Mouse (Mus musculus): ENCODE measurements around the gene Cdc37. TPM values are rescaled to one million over a fixed set of nuclear protein-coding genes. Genes with fewer than 3 reads are reported as not detected.

Gene Cdc37
- polyA plus RNA-seq, 1 experiment, result 65.5 TPM

DNA sequence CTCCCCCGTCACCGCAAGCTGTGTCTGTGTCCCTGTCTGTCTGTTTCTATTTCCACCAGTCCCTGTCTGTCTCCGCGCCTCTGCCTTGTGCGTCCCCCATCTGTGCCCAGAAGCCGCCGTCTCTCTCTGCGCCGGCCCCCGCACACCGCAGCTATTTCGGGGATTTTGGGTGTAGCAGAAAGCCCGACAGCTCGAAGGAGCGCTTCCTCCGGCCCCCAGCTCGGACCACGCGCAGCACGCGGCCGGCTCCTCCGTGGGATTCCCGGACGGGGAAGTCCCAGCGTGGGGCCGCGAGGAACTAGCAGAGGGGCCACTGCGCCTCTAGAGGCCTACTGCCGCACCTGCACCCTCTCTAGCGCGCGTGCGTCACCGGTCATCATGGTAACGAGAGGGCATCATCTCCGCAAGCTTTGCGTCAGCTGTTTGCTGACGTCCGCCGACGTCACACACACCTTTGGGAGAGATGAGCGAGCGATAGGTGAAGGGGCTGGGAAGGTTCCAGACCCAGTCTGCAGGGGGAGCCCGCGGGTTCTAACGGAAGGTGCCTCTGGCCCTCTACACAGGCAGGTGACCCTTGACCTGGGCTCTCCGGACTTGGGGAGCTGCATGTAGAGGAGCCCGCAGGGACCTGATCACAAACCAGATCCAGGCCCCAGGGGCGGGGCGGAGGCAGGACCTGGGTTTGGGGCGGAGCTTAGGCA is 11.6 kb upstream of the Cdc37 start:
- Histone ChIP-seq H3K4me3 (replicated peaks; ENCODE audit: extremely low read depth, low read depth, low read length) (peak overlapping the region; percentile 63), H3K4me1 (ENCODE audit: control insufficient read depth, insufficient read depth, low read length) (peaks cover 10% of the 10 kb centered on the region)
- TF ChIP-seq CTCF (IDR thresholded peaks at IDR 0.05; ENCODE audit: insufficient read depth, low read length) (peak; percentile 74), POLR2A (IDR thresholded peaks at IDR 0.05; ENCODE audit: borderline replicate concordance, extremely low read depth, low read depth, low read length) (no peak)
- under 1% methylated on average over 52 of the region's 52 CpGs for WGBS
- DNase-seq, result peak; percentile 82

GRCm38 (mm10) chr9:21154787-21155186 is 5.0 kb upstream of the Cdc37 start:
- 83% methylated on average over 3 of the region's 3 CpGs for WGBS
- H3K4me3 ChIP-seq (replicated peaks; ENCODE audit: extremely low read depth, low read depth, low read length), result no peak overlapping the region
- TF ChIP-seq CTCF (IDR thresholded peaks at IDR 0.05; ENCODE audit: insufficient read depth, low read length) (no peak), POLR2A (IDR thresholded peaks at IDR 0.05; ENCODE audit: borderline replicate concordance, extremely low read depth, low read depth, low read length) (no peak)
- H3K4me1 ChIP-seq (ENCODE audit: control insufficient read depth, insufficient read depth, low read length), result peaks cover 7% of the 10 kb centered on the region
- no peak for DNase-seq

DNA sequence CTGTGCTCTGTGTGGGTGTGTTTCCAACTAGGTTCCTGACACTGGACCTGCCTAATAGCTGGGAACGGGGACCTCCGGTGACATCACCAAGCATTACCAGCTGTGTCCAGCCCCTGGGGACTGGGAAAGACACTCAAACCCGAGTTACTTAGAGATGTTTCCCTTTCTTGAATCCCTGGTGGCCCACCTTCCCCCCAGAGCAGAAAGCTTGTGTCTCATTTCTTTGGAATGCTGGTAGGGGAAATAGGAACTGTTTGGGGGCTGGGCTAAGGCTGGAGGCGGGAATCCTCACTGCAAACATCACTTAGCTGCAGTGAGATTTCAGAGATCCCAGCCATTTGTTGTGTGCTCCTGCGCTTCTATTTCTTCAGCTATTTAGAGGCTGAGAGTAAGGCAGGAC is 4.1 kb upstream of the Cdc37 start:
- no peak overlapping the region for H3K4me3 ChIP-seq (replicated peaks; ENCODE audit: extremely low read depth, low read depth, low read length)
- TF ChIP-seq POLR2A (IDR thresholded peaks at IDR 0.05; ENCODE audit: borderline replicate concordance, extremely low read depth, low read depth, low read length) (no peak), CTCF (IDR thresholded peaks at IDR 0.05; ENCODE audit: insufficient read depth, low read length) (no peak)
- no peak for DNase-seq
- WGBS, result 11% methylated on average over 5 of the region's 5 CpGs
- H3K4me1 ChIP-seq (ENCODE audit: control insufficient read depth, insufficient read depth, low read length), result peaks cover 11% of the 10 kb centered on the region

- no peak overlapping the region for H3K4me3 ChIP-seq (replicated peaks; ENCODE audit: extremely low read depth, low read depth, low read length)
- peaks cover 16% of the 10 kb centered on the region for H3K4me1 ChIP-seq (ENCODE audit: control insufficient read depth, insufficient read depth, low read length)
- TF ChIP-seq POLR2A (IDR thresholded peaks at IDR 0.05; ENCODE audit: borderline replicate concordance, extremely low read depth, low read depth, low read length) (no peak), CTCF (IDR thresholded peaks at IDR 0.05; ENCODE audit: insufficient read depth, low read length) (no peak)
- DNase-seq, result no peak
- 3% methylated on average over 12 of the region's 12 CpGs for WGBS
Observed at GRCm38 (mm10) chr9:21153331-21153730, 3.5 kb upstream of the Cdc37 start.

DNA sequence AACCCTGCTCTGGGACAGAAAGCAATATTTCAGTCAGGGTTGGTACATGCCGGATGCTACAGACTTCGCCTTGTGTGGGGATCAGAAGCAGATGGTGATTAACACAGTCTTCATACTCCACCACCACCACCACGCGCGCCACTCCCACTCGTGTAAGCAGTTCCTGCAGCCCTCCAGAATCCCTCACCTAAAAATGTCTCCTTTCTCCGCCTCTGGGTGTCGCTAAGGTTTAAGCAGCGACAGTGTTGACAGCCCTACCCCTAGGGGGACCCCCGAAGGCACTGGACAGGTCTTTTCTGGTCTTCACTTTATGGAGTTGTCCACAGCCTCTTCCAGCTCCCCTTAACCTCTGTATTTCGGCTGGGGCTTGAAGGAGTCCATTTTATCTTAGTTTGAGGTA is 2.9 kb upstream of the Cdc37 start:
- TF ChIP-seq CTCF (IDR thresholded peaks at IDR 0.05; ENCODE audit: insufficient read depth, low read length), result peak; percentile 73
- no peak for TF ChIP-seq POLR2A (IDR thresholded peaks at IDR 0.05; ENCODE audit: borderline replicate concordance, extremely low read depth, low read depth, low read length)
- no peak for DNase-seq
- WGBS, result 1% methylated on average over 11 of the region's 11 CpGs
- Histone ChIP-seq H3K4me3 (replicated peaks; ENCODE audit: extremely low read depth, low read depth, low read length) (no peak overlapping the region), H3K4me1 (ENCODE audit: control insufficient read depth, insufficient read depth, low read length) (peaks cover 21% of the 10 kb centered on the region)

- Histone ChIP-seq H3K4me3 (replicated peaks; ENCODE audit: extremely low read depth, low read depth, low read length) (peak overlapping the region; percentile 80), H3K4me1 (ENCODE audit: control insufficient read depth, insufficient read depth, low read length) (peaks cover 26% of the 10 kb centered on the region)
- no peak for DNase-seq
- TF ChIP-seq CTCF (IDR thresholded peaks at IDR 0.05; ENCODE audit: insufficient read depth, low read length), result no peak
- TF ChIP-seq POLR2A (IDR thresholded peaks at IDR 0.05; ENCODE audit: borderline replicate concordance, extremely low read depth, low read depth, low read length), result no peak
- WGBS, result under 1% methylated on average over 8 of the region's 8 CpGs
Observed at GRCm38 (mm10) chr9:21149077-21149653, 617 bp downstream of the Cdc37 start.

DNA sequence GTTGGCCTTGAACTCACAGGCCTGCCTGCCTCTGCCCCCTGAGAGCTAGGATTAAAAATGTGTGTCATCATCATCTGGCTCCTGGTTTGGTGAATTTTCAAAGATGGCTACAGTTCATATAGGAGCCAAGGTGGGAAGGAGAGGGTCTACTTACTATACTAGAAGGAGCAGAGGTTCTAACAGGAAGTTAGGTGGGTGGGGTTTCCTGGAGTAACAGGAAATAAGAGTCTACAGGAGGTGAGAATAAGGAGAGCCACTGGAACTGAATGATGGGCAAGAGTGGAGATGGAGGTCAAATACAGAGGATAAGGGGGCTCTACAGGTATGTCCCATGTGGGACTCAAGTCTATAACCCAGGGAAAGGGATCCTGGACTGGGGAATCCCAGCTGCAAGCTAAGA is 1.4 kb downstream of the Cdc37 start:
- TF ChIP-seq POLR2A (IDR thresholded peaks at IDR 0.05; ENCODE audit: borderline replicate concordance, extremely low read depth, low read depth, low read length) (no peak), CTCF (IDR thresholded peaks at IDR 0.05; ENCODE audit: insufficient read depth, low read length) (no peak)
- Histone ChIP-seq H3K4me3 (replicated peaks; ENCODE audit: extremely low read depth, low read depth, low read length) (no peak overlapping the region), H3K4me1 (ENCODE audit: control insufficient read depth, insufficient read depth, low read length) (peaks cover 23% of the 10 kb centered on the region)
- no peak for DNase-seq

- peaks cover 21% of the 10 kb centered on the region for H3K4me1 ChIP-seq (ENCODE audit: control insufficient read depth, insufficient read depth, low read length)
- H3K4me3 ChIP-seq (replicated peaks; ENCODE audit: extremely low read depth, low read depth, low read length), result no peak overlapping the region
- TF ChIP-seq CTCF (IDR thresholded peaks at IDR 0.05; ENCODE audit: insufficient read depth, low read length), result no peak
- TF ChIP-seq POLR2A (IDR thresholded peaks at IDR 0.05; ENCODE audit: borderline replicate concordance, extremely low read depth, low read depth, low read length), result no peak
- no peak for DNase-seq
- 30% methylated on average over 10 of the region's 10 CpGs for WGBS
Observed at GRCm38 (mm10) chr9:21146722-21147121, 3.1 kb downstream of the Cdc37 start.

DNA sequence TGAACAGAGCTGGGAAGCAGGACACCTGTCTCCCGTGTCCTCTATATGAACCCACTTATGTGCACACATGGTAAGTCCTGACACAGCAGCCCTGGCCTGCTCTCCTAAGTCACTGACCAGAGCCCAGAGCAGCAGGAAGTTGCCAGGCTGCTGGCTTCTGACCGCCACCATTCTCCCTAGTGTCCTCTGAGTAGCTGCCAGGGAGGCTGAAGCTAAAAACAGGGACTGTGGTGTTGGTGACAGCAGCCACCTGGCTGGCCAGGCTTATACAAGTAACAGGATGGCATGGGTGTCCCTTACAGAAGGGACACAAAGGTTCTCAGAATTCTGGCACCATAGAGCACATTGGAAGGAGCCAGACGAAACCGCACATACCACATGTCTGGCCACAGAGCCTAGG is 4.4 kb downstream of the Cdc37 start:
- Histone ChIP-seq H3K4me3 (replicated peaks; ENCODE audit: extremely low read depth, low read depth, low read length) (no peak overlapping the region), H3K4me1 (ENCODE audit: control insufficient read depth, insufficient read depth, low read length) (peaks cover 21% of the 10 kb centered on the region)
- no peak for DNase-seq
- TF ChIP-seq POLR2A (IDR thresholded peaks at IDR 0.05; ENCODE audit: borderline replicate concordance, extremely low read depth, low read depth, low read length) (no peak), CTCF (IDR thresholded peaks at IDR 0.05; ENCODE audit: insufficient read depth, low read length) (no peak)
- 76% methylated on average over 4 of the region's 4 CpGs for WGBS

GRCm38 (mm10) chr9:21144361-21144760 is 5.4 kb downstream of the Cdc37 start:
- 96% methylated on average over 3 of the region's 3 CpGs for WGBS
- DNase-seq, result no peak
- no peak for TF ChIP-seq CTCF (IDR thresholded peaks at IDR 0.05; ENCODE audit: insufficient read depth, low read length)
- no peak for TF ChIP-seq POLR2A (IDR thresholded peaks at IDR 0.05; ENCODE audit: borderline replicate concordance, extremely low read depth, low read depth, low read length)
- Histone ChIP-seq H3K4me1 (ENCODE audit: control insufficient read depth, insufficient read depth, low read length) (peaks cover 21% of the 10 kb centered on the region), H3K4me3 (replicated peaks; ENCODE audit: extremely low read depth, low read depth, low read length) (no peak overlapping the region)

Measured in lung, adult 2 months (tissue).